Mouse (Mus musculus): ENCODE results near the gene Nbeal2. TPM values are rescaled to one million over a fixed set of nuclear protein-coding genes. Genes with fewer than 3 reads are reported as not detected.
"Not testable (repeated sequence)": the region's sequence is repeated elsewhere in the genome, so short reads cannot be mapped to it uniquely, and the experiment has no call there.

Gene Nbeal2
- polyA plus RNA-seq, 1 experiment from 2014 or later = 2.2 TPM

- Histone ChIP-seq H3K27me3 (ENCODE audit: control insufficient read depth, insufficient read depth, low read length) (no peaks in the 10 kb centered on the region), H3K27ac (ENCODE audit: low read depth, low read length) (no peak overlapping the region), H3K4me1 (replicated peaks; ENCODE audit: control insufficient read depth, insufficient read depth, low read length) (0 out of 2 replicates have a peak, but pooled peaks cover 2% of the 10 kb centered on the region), H3K9ac (ENCODE audit: low read length) (no peak overlapping the region), H3K36me3 (ENCODE audit: control insufficient read depth, insufficient read depth, low read length) (no peaks in the 10 kb centered on the region), H3K4me3 (ENCODE audit: low read depth, low read length) (no peak overlapping the region), H3K4me2 (ENCODE audit: low read depth, low read length, severe bottlenecking) (no peak overlapping the region), H3K9me3 (ENCODE audit: control insufficient read depth, low read length) (no peaks in the 10 kb centered on the region)
- ATAC-seq (replicated peaks; ENCODE audit: low FRiP score) = no peak
- no peak for DNase-seq (ENCODE audit: low spot score)
- WGBS = 85% methylated on average over 2 of the region's 2 CpGs
Observed at GRCm38 (mm10) chr9:110687846-110688245, 33.9 kb upstream of the Nbeal2 start.

GRCm38 (mm10) chr9:110687061-110687460 lies 33.1 kb upstream of the Nbeal2 start:
- 59% methylated on average over 5 of the region's 5 CpGs for WGBS
- ATAC-seq (replicated peaks; ENCODE audit: low FRiP score) (no peak), DNase-seq (ENCODE audit: low spot score) (no peak)
- Histone ChIP-seq H3K4me3 (ENCODE audit: low read depth, low read length) (no peak overlapping the region), H3K27ac (ENCODE audit: low read depth, low read length) (no peak overlapping the region), H3K4me1 (replicated peaks; ENCODE audit: control insufficient read depth, insufficient read depth, low read length) (0 out of 2 replicates have a peak, but pooled peaks cover 5% of the 10 kb centered on the region), H3K27me3 (ENCODE audit: control insufficient read depth, insufficient read depth, low read length) (no peaks in the 10 kb centered on the region), H3K9me3 (ENCODE audit: control insufficient read depth, low read length) (no peaks in the 10 kb centered on the region), H3K4me2 (ENCODE audit: low read depth, low read length, severe bottlenecking) (no peak overlapping the region), H3K36me3 (ENCODE audit: control insufficient read depth, insufficient read depth, low read length) (no peaks in the 10 kb centered on the region), H3K9ac (ENCODE audit: low read length) (no peak overlapping the region)

GRCm38 (mm10) chr9:110686472-110686871 lies 32.5 kb upstream of the Nbeal2 start:
- DNase-seq (ENCODE audit: low spot score) = no peak
- Histone ChIP-seq H3K4me3 (ENCODE audit: low read depth, low read length) (no peak overlapping the region), H3K4me1 (replicated peaks; ENCODE audit: control insufficient read depth, insufficient read depth, low read length) (0 out of 2 replicates have a peak, but pooled peaks cover 9% of the 10 kb centered on the region), H3K36me3 (ENCODE audit: control insufficient read depth, insufficient read depth, low read length) (no peaks in the 10 kb centered on the region), H3K27ac (ENCODE audit: low read depth, low read length) (no peak overlapping the region), H3K4me2 (ENCODE audit: low read depth, low read length, severe bottlenecking) (no peak overlapping the region), H3K27me3 (ENCODE audit: control insufficient read depth, insufficient read depth, low read length) (no peaks in the 10 kb centered on the region), H3K9me3 (ENCODE audit: control insufficient read depth, low read length) (no peaks in the 10 kb centered on the region), H3K9ac (ENCODE audit: low read length) (no peak overlapping the region)
- 58% methylated on average over 3 of the region's 3 CpGs for WGBS
- no peak for ATAC-seq (replicated peaks; ENCODE audit: low FRiP score)

- Histone ChIP-seq H3K36me3 (ENCODE audit: control insufficient read depth, insufficient read depth, low read length) (no peaks in the 10 kb centered on the region), H3K4me2 (ENCODE audit: low read depth, low read length, severe bottlenecking) (no peak overlapping the region), H3K27ac (ENCODE audit: low read depth, low read length) (no peak overlapping the region), H3K4me3 (ENCODE audit: low read depth, low read length) (no peak overlapping the region), H3K9ac (ENCODE audit: low read length) (no peak overlapping the region), H3K9me3 (ENCODE audit: control insufficient read depth, low read length) (no peaks in the 10 kb centered on the region), H3K27me3 (ENCODE audit: control insufficient read depth, insufficient read depth, low read length) (no peaks in the 10 kb centered on the region), H3K4me1 (replicated peaks; ENCODE audit: control insufficient read depth, insufficient read depth, low read length) (0 out of 2 replicates have a peak, but pooled peaks cover 9% of the 10 kb centered on the region)
- no peak for DNase-seq (ENCODE audit: low spot score)
- no peak for ATAC-seq (replicated peaks; ENCODE audit: low FRiP score)
- 89% methylated on average over 5 of the region's 5 CpGs for WGBS
Observed at GRCm38 (mm10) chr9:110685591-110685990, 31.6 kb upstream of the Nbeal2 start.

- Histone ChIP-seq H3K9me3 (ENCODE audit: control insufficient read depth, low read length) (no peaks in the 10 kb centered on the region), H3K27ac (ENCODE audit: low read depth, low read length) (no peak overlapping the region), H3K36me3 (ENCODE audit: control insufficient read depth, insufficient read depth, low read length) (no peaks in the 10 kb centered on the region), H3K9ac (ENCODE audit: low read length) (no peak overlapping the region), H3K27me3 (ENCODE audit: control insufficient read depth, insufficient read depth, low read length) (no peaks in the 10 kb centered on the region), H3K4me1 (replicated peaks; ENCODE audit: control insufficient read depth, insufficient read depth, low read length) (0 out of 2 replicates have a peak, but pooled peaks cover 9% of the 10 kb centered on the region), H3K4me2 (ENCODE audit: low read depth, low read length, severe bottlenecking) (no peak overlapping the region), H3K4me3 (ENCODE audit: low read depth, low read length) (no peak overlapping the region)
- DNase-seq (ENCODE audit: low spot score) = no peak
- no peak for ATAC-seq (replicated peaks; ENCODE audit: low FRiP score)
- WGBS = 84% methylated on average over 8 of the region's 8 CpGs
Observed at GRCm38 (mm10) chr9:110685187-110685586, 31.2 kb upstream of the Nbeal2 start.

GRCm38 (mm10) chr9:110684100-110684831 lies 30.3 kb upstream of the Nbeal2 start:
- no peaks in the 10 kb centered on the region for H3K9me3 ChIP-seq (ENCODE audit: control insufficient read depth, low read length)
- H3K9ac ChIP-seq (ENCODE audit: low read length) = no peak overlapping the region
- no peak overlapping the region for H3K4me3 ChIP-seq (ENCODE audit: low read depth, low read length)
- no peak overlapping the region for H3K4me2 ChIP-seq (ENCODE audit: low read depth, low read length, severe bottlenecking)
- H3K36me3 ChIP-seq (ENCODE audit: control insufficient read depth, insufficient read depth, low read length) = no peaks in the 10 kb centered on the region
- H3K27ac ChIP-seq (ENCODE audit: low read depth, low read length) = no peak overlapping the region
- no peak for DNase-seq (ENCODE audit: low spot score)
- WGBS = 73% methylated on average over 6 of the region's 6 CpGs
- no peaks in the 10 kb centered on the region for H3K27me3 ChIP-seq (ENCODE audit: control insufficient read depth, insufficient read depth, low read length)
- 0 out of 2 replicates have a peak, but pooled peaks cover 9% of the 10 kb centered on the region for H3K4me1 ChIP-seq (replicated peaks; ENCODE audit: control insufficient read depth, insufficient read depth, low read length)
- ATAC-seq (replicated peaks; ENCODE audit: low FRiP score) = no peak

- 0 out of 2 replicates have a peak overlapping the region, but pooled peaks have one; percentile 14 for H3K9ac ChIP-seq (ENCODE audit: low read length)
- ATAC-seq (replicated peaks; ENCODE audit: low FRiP score) (no peak), DNase-seq (ENCODE audit: low spot score) (no peak)
- H3K27ac ChIP-seq (ENCODE audit: low read depth, low read length) = no peak overlapping the region
- no peak overlapping the region for H3K4me3 ChIP-seq (ENCODE audit: low read depth, low read length)
- H3K27me3 ChIP-seq (ENCODE audit: control insufficient read depth, insufficient read depth, low read length) = no peaks in the 10 kb centered on the region
- H3K4me2 ChIP-seq (ENCODE audit: low read depth, low read length, severe bottlenecking) = no peak overlapping the region
- WGBS = 65% methylated on average over 4 of the region's 4 CpGs
- no peaks in the 10 kb centered on the region for H3K36me3 ChIP-seq (ENCODE audit: control insufficient read depth, insufficient read depth, low read length)
- 0 out of 2 replicates have a peak, but pooled peaks cover 9% of the 10 kb centered on the region for H3K4me1 ChIP-seq (replicated peaks; ENCODE audit: control insufficient read depth, insufficient read depth, low read length)
- H3K9me3 ChIP-seq (ENCODE audit: control insufficient read depth, low read length) = no peaks in the 10 kb centered on the region
Observed at GRCm38 (mm10) chr9:110683574-110684099, 29.7 kb upstream of the Nbeal2 start.

- not testable (repeated sequence) for H3K27me3 ChIP-seq (ENCODE audit: control insufficient read depth, insufficient read depth, low read length); H3K27ac ChIP-seq (ENCODE audit: low read depth, low read length); H3K36me3 ChIP-seq (ENCODE audit: control insufficient read depth, insufficient read depth, low read length); H3K4me3 ChIP-seq (ENCODE audit: low read depth, low read length); DNase-seq (ENCODE audit: low spot score); ATAC-seq (replicated peaks; ENCODE audit: low FRiP score); H3K9me3 ChIP-seq (ENCODE audit: control insufficient read depth, low read length); H3K9ac ChIP-seq (ENCODE audit: low read length); H3K4me2 ChIP-seq (ENCODE audit: low read depth, low read length, severe bottlenecking)
- H3K4me1 ChIP-seq (replicated peaks; ENCODE audit: control insufficient read depth, insufficient read depth, low read length) = 0 out of 2 replicates have a peak, but pooled peaks cover 12% of the 10 kb centered on the region
- 90% methylated on average over 3 of the region's 3 CpGs for WGBS
Observed at GRCm38 (mm10) chr9:110682697-110683096, 28.7 kb upstream of the Nbeal2 start.
